Mouse (Mus musculus) megakaryocyte, adult 5-6 weeks (primary cell): ENCODE data around the gene Pidd1. TPM values are rescaled to one million over a fixed set of nuclear protein-coding genes. Genes with fewer than 3 reads are reported as not detected.
A peak's percentile ranks its signal among the peaks of the same experiment; 100 is the strongest.
"Not testable (repeated sequence)": the region's sequence is repeated elsewhere in the genome, so short reads cannot be mapped to it uniquely, and the experiment has no call there.

Experiments used
- ATAC-seq: 2 replicates; pipeline ENCODE4 v1.8.0; 2016; ENCODE audit warnings: mild to moderate bottlenecking, inconsistent platforms; ENCODE audit not compliant: poor library complexity, severe bottlenecking
- total RNA-seq, 2 experiments: library from RNA; stranded (forward) in 1 of 2; stranded (reverse) in 1 of 2; fragments of 153-499, 151-499 nt in 1 of 2; fragments of 221-1000, 200-1000 nt in 1 of 2; gene quantifications; 2 replicates each; pipeline versions ENCODE4 v1.2.3 to v1.2.4; 2015 to 2017

The Pidd1 gene
- total RNA-seq, 2 experiments from 2014 or later: 6.1 to 8.1 TPM

GRCm38 (mm10) chr7:141460001-141460390, 16.2 kb upstream of the Pidd1 start:
- no peak for ATAC-seq

GRCm38 (mm10) chr7:141459301-141459711, 15.5 kb upstream of the Pidd1 start:
- no peak for ATAC-seq

GRCm38 (mm10) chr7:141458661-141459060, 14.8 kb upstream of the Pidd1 start:
- no peak for ATAC-seq

GRCm38 (mm10) chr7:141457986-141458660, 14.3 kb upstream of the Pidd1 start:
- ATAC-seq: peak; percentile 20

- no peak for ATAC-seq
Observed at GRCm38 (mm10) chr7:141457236-141457635, 13.4 kb upstream of the Pidd1 start.

GRCm38 (mm10) chr7:141456739-141457138, 12.9 kb upstream of the Pidd1 start:
- no peak for ATAC-seq

- peak; percentile 65 for ATAC-seq
Observed at GRCm38 (mm10) chr7:141455610-141456314, 11.9 kb upstream of the Pidd1 start.

- peak; percentile 82 for ATAC-seq
Observed at GRCm38 (mm10) chr7:141454967-141455551, 11.2 kb upstream of the Pidd1 start, which contains the start of gene Pnpla2. Gene Pnpla2 (plus strand): TSS chr7:141455198.

- no peak for ATAC-seq
Observed at GRCm38 (mm10) chr7:141453636-141454035, 9.8 kb upstream of the Pidd1 start.

- ATAC-seq: no peak
Observed at GRCm38 (mm10) chr7:141451928-141452327, 8.1 kb upstream of the Pidd1 start.

GRCm38 (mm10) chr7:141447110-141447991, 3.5 kb upstream of the Pidd1 start, which contains the start of gene Rplp2:
Gene Rplp2 (plus strand): TSS chr7:141447370.
- peak; percentile 92 for ATAC-seq

GRCm38 (mm10) chr7:141446374-141446773, 2.5 kb upstream of the Pidd1 start:
- not testable (repeated sequence) for ATAC-seq

GRCm38 (mm10) chr7:141443081-141443821, 574 bp downstream of the Pidd1 start:
- no peak for ATAC-seq

- no peak for ATAC-seq
Observed at GRCm38 (mm10) chr7:141442199-141442598, 1.6 kb downstream of the Pidd1 start.

GRCm38 (mm10) chr7:141441460-141441859, 2.4 kb downstream of the Pidd1 start:
- ATAC-seq: no peak

- ATAC-seq: peak; percentile 28
Observed at GRCm38 (mm10) chr7:141440613-141441012, 3.2 kb downstream of the Pidd1 start.

- ATAC-seq: no peak
Observed at GRCm38 (mm10) chr7:141439811-141440210, 4.0 kb downstream of the Pidd1 start.

- no peak for ATAC-seq
Observed at GRCm38 (mm10) chr7:141439140-141439679, 4.6 kb downstream of the Pidd1 start.

GRCm38 (mm10) chr7:141438201-141438968, 5.4 kb downstream of the Pidd1 start:
- ATAC-seq: no peak
